Mouse (Mus musculus) embryo, embryonic 9.5 days (tissue): ENCODE results near the gene Hnrnpa3.

ENCODE experiments used
- DNase-seq: peaks from one replicate; pipeline ENCODE4 v3.0.0-alpha.2; 2017; ENCODE audit errors: extremely low spot score

The Hnrnpa3 gene

DNA sequence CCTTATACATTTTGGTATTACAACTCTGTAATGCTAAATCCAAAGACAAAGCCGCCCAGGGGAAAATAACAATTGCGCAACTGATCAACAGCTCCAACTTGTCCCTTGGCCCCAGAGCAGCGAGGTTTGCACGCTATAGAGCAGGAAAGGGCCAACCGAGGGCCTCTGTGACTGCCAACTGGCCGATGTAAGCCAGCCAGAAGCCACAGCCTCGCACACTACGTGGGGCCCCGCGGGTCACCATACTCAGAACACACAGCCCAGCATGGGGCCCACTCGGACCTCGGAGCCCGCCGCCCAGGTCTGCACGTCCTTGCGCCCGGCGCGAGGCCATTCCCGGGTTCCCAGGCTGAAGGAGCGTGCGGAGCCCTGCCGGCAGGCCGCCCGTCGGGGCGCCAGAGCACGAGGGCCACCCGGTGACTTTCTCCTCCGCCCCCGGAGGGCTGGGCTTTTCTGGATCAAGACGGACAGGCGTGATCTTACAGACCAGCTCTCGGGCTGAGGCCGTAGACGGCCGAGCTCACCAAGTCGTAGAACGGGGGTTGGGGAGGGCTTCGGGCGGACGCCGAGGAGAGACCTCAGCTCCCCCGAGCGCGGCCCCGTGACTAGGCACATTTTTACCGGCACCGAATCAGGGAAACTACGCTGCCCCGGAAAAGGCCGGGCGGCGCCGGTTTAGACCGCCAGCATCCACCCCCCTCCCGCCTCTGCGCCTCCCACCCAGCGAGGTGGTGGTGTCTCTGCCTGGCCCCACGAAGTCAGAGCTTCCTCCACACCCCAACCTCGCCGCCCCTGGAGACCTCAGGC lies 44.5 kb downstream of the Hnrnpa3 start:
- DNase-seq: peak; percentile 88

DNA sequence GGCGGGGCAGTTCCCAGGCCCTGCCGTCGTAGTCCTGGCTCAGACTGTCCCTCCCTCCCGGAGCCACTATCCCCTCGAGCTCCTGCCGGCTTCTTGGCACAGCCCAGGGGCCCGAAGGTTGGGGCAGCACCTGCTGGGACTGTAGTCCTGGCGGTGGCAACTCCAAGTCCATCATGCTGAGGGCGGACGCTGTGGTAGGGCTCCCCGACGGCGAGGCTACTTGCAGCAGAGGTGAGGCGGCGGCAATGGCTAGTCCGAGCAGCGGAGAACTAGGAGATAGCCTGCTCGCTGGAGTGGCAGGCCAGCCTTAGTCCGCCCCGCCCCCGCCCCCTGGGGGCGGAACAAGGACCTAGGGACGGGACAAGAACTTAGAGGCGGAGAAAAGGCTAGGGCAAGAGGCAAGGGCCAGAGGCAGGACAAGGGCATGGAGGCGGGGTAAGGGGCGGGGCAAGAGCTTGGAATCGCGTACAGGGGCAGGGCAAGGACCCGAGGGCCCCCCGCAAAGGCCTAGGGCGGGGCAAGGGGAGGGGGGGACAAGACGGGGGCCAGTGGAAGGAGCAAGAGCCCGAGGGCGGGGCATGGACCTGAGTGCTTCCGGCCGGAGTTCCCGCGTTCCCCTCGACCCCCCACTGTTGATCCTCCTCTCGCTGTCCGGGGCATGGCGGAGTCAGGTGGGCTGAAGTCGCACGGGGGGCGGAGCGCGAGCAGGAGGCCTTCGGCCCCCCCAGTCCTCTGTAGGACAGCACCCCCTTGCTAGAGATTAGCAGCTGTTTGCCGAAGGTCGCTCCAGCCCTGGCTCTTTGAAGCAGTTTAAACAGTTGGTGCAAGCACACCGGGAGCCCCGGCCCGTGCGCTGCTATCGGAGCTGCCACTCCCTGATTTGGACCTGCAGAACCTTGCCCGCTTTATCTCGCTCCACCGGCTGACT lies 45.4 kb downstream of the Hnrnpa3 start, which contains the start of gene Nfe2l2:
Nfe2l2 (minus strand) TSS at position 408 of the 928 bp plus-strand sequence.
- DNase-seq: peak; percentile 100

DNA sequence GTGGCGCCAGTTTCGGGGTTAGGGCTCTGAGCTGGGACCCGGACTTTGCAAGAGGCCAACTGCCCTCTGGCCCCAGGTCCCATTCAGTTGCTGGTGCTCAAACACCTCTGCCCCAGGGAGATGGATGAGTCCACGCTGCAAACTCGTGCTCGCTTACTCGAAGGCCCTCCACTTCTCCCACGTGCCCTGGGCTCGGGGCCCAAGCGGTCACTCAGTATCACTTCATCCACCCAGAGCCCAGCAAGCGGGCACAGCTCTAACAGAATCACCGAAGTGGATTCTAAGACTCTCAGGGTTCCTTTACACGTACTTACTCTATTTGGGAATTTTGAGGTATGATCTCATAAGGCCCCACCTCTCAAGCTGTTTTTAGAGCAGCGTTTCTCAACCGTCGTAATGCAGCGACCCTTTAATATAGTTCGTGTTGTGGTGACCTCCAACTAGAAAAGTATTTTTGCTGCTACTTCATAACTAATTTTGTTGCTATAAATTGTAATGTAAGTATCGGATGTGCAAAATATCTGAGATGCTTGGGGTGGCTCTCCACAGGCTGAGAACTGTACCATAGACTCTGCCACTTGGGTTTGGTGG lies 46.2 kb downstream of the Hnrnpa3 start:
- DNase-seq: no peak

DNA sequence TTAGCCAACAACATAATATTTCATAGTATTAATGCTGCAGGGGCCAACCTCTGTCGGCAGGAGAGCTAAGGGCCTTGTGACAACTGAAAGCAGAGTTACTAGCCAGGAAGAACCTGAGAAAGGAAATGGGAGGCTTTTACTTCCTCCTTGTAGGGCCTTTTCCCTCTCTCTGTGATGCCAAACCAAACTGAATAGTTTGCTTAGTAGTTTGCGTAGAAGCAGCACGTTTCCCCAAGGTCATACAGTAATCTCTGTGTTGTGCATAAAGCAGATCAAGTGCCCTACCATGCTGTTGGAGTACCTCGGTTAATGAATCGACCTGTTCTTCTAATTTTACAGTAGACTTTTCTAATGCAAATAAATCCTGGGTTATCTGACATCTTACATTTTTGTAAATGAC lies 47.4 kb downstream of the Hnrnpa3 start:
- DNase-seq: no peak

DNA sequence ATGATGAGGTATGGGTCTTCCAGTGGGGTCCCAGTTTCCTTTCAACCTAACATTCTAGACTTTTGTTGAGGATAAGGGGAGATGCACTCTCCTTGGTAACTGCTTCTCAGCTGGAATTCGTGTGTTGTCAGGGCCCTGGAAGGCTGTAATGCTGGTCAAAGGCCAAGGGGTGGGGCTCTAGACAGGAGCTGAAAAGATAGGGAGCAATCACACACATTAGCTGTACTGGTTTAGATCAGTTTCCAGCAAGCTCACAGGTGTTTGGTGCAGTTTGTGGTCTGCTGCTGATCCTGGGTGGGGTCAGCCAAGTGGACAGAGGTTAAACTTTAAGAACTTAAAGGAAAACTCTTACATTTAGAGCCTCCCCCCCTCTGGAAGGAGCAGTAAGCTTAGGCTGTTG lies 48.4 kb downstream of the Hnrnpa3 start:
- DNase-seq: no peak

DNA sequence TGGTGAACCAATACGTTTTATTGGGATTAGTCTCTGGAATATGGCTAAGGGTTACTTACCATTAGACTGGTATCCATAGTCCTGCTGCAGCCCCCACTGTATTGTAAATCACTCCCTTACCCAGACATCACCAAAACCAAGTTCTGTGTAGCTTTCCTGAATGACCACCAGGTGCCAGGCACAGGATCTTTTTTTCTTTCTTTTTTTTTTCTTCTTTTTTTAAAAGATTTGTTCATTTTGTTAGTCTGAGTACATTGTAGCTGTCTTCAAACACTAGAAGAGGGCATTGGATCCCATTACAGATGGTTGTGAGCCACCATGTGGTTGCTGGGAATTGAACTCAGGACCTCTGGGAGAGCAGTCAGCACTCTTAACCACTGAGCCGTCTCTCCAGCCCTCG lies 54.0 kb downstream of the Hnrnpa3 start:
- no peak for DNase-seq

DNA sequence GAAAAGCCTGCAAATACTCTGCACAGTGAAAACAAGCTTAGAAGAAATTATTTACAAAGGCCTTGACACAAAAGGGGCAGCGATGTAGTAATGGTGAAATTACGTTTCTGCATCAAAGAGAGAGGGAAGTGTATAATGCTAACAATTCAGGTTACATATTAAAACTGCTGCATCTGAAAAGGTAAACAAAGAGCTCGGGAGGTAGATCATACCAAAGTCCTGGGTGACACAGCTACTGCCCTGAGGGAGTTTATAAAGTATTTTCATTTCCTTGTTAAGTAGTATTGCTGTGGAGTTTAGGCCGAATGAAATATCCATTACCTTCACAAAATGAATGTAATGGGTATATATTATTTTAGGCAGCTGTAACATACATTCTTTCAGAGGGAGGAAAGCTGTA lies 55.7 kb downstream of the Hnrnpa3 start:
- no peak for DNase-seq

DNA sequence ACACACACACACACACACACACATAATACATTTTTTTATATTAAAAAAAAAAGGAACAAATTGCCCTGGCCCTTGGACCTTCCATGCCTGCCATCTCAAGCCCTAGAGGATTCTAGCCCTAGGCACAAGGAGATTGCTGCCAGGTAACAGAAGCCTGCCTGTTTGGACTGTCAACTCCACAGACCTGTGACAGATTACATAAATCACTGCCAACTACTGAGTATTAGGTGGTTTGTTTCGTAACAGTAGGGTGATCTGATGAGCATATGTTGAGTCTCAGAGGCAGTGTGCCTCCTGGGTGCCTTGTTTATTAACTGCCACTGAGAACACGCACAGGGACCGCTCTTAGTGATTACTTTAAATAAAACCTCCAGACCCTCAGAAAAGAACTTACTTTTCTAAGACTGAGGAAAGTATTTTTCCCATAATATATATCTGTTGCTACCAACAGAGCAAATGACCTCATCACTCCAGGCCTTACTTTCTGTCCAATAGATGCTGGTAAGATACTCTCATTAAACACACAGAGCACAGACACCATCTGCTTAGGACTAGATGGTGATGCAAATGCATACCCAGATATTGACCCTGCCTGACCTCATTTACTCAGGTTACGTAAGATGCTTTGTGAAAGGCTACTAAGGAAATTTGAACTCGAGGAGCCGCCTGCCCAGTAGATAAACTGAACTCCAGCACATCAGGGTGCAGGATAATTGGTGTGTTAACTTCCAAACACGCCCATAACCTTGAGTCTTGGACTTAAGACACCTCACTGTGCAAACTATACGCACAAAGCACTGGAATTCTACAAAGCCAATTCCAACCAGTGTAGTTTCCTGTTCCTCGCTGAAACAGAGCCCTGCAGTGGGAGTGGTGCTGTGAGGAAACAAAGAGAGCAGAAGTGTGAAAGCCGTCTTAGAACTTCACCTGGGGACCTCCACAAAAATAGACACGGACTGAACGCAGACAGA lies 57.3 kb downstream of the Hnrnpa3 start:
- no peak for DNase-seq
